Mouse (Mus musculus) retina, adult 2 months (tissue): ENCODE measurements around the gene Elmsan1.

Experiments
- DNase-seq: peaks from one replicate; pipeline ENCODE4 v3.0.0-alpha.2; 2012; ENCODE audit warnings: low read depth, low spot score

Gene Elmsan1

GRCm38 (mm10) chr12:84176126-84176769, 42.4 kb downstream of the Elmsan1 start:
- DNase-seq, result no peak

- DNase-seq, result no peak
Measured at GRCm38 (mm10) chr12:84175659-84176061, 43.0 kb downstream of the Elmsan1 start.

- DNase-seq, result no peak
Measured at GRCm38 (mm10) chr12:84174871-84175270, 43.8 kb downstream of the Elmsan1 start.

GRCm38 (mm10) chr12:84174190-84174811, 44.4 kb downstream of the Elmsan1 start:
- DNase-seq, result no peak

- DNase-seq, result no peak
Measured at GRCm38 (mm10) chr12:84173309-84173915, 45.3 kb downstream of the Elmsan1 start.

GRCm38 (mm10) chr12:84172862-84173261, 45.8 kb downstream of the Elmsan1 start:
- no peak for DNase-seq

GRCm38 (mm10) chr12:84172216-84172615, 46.5 kb downstream of the Elmsan1 start:
- no peak for DNase-seq

GRCm38 (mm10) chr12:84170610-84171009, 48.1 kb downstream of the Elmsan1 start:
- DNase-seq, result no peak

GRCm38 (mm10) chr12:84165631-84166373, 52.9 kb downstream of the Elmsan1 start:
- DNase-seq, result no peak

GRCm38 (mm10) chr12:84163586-84164110, 55.0 kb downstream of the Elmsan1 start:
- no peak for DNase-seq

GRCm38 (mm10) chr12:84163133-84163532, 55.5 kb downstream of the Elmsan1 start:
- no peak for DNase-seq

GRCm38 (mm10) chr12:84161616-84162433, 56.9 kb downstream of the Elmsan1 start:
- DNase-seq, result no peak

GRCm38 (mm10) chr12:84161116-84161515, 57.6 kb downstream of the Elmsan1 start:
- DNase-seq, result no peak

GRCm38 (mm10) chr12:84160491-84160890, 58.2 kb downstream of the Elmsan1 start:
- no peak for DNase-seq

- no peak for DNase-seq
Measured at GRCm38 (mm10) chr12:84158156-84158555, 60.5 kb downstream of the Elmsan1 start.

GRCm38 (mm10) chr12:84156210-84156609, 62.5 kb downstream of the Elmsan1 start:
- DNase-seq, result no peak

- DNase-seq, result no peak
Measured at GRCm38 (mm10) chr12:84155523-84155871, 63.2 kb downstream of the Elmsan1 start.

- DNase-seq, result no peak
Measured at GRCm38 (mm10) chr12:84154786-84155522, 63.7 kb downstream of the Elmsan1 start.

- DNase-seq, result no peak
Measured at GRCm38 (mm10) chr12:84153414-84153813, 65.3 kb downstream of the Elmsan1 start.

GRCm38 (mm10) chr12:84152352-84153190, 66.1 kb downstream of the Elmsan1 start:
- DNase-seq, result no peak
